Mouse (Mus musculus) heart, postnatal 36 days (tissue): ENCODE results near the gene Cdh23. TPM values are rescaled to one million over a fixed set of nuclear protein-coding genes. Genes with fewer than 3 reads are reported as not detected.
A peak's percentile ranks its signal among the peaks of the same experiment; 100 is the strongest.

Experiments
- DNase-seq, 2 experiments: peaks; one replicate each; pipeline ENCODE4 v3.0.0; 2021 to 2022
- intact Hi-C: fragments of 180-260 bp; cut with DNase I; formaldehyde crosslinking; loops from one replicate; pipeline ENCODE4 v1.15.1; 2025
- total RNA-seq, 2 experiments: library from RNA; stranded (reverse); gene quantifications; 2 replicates each; pipeline ENCODE4 v1.2.3; 2021

Cdh23 gene
- total RNA-seq, 2 experiments from 2014 or later, result 5.5 to 7.0 TPM

- DNase-seq, result no peak
- intact Hi-C loops, result loop anchor here (1.0 to 2.0 kb wide), 5 partner anchors 82 to 227 kb away; partner anchors contain the start of gene Cdh23
These were observed 165.7 kb downstream of the Cdh23 start for GRCm38 (mm10) chr10:60530633-60531032.

GRCm38 (mm10) chr10:60527949-60528348, 168.3 kb downstream of the Cdh23 start:
- intact Hi-C loops, result no loop called here
- DNase-seq, result no peak

GRCm38 (mm10) chr10:60525081-60525480, 171.2 kb downstream of the Cdh23 start:
- DNase-seq, result no peak
- intact Hi-C loops, result no loop called here

GRCm38 (mm10) chr10:60516286-60516685, 180.0 kb downstream of the Cdh23 start:
- no peak for DNase-seq
- intact Hi-C loops, result no loop called here

GRCm38 (mm10) chr10:60498538-60498937, 197.8 kb downstream of the Cdh23 start:
- intact Hi-C loops, result no loop called here
- no peak for DNase-seq

GRCm38 (mm10) chr10:60495070-60495469, 201.2 kb downstream of the Cdh23 start:
- DNase-seq, result peak; percentile 17 to 21
- intact Hi-C loops, result no loop called here

GRCm38 (mm10) chr10:60491538-60491937, 204.8 kb downstream of the Cdh23 start:
- intact Hi-C loops, result no loop called here
- no peak for DNase-seq

- DNase-seq, result no peak
These were observed 214.9 kb downstream of the Cdh23 start for GRCm38 (mm10) chr10:60481381-60481780.

GRCm38 (mm10) chr10:60474549-60474948, 221.7 kb downstream of the Cdh23 start:
- intact Hi-C loops, result no loop called here
- no peak for DNase-seq

More at GRCm38 (mm10) chr10:60481381-60481780, 214.9 kb downstream of the Cdh23 start:
- intact Hi-C loops, result no loop called here

GRCm38 (mm10) chr10:60473782-60474322, 222.4 kb downstream of the Cdh23 start:
- DNase-seq, result no peak
- intact Hi-C loops, result no loop called here

- no peak for DNase-seq
- intact Hi-C loops, result no loop called here
These were observed 228.5 kb downstream of the Cdh23 start for GRCm38 (mm10) chr10:60467752-60468151.

- intact Hi-C loops, result no loop called here
- DNase-seq, result no peak
These were observed 232.2 kb downstream of the Cdh23 start for GRCm38 (mm10) chr10:60463953-60464647.

- intact Hi-C loops, result no loop called here
- no peak for DNase-seq
These were observed 239.5 kb downstream of the Cdh23 start for GRCm38 (mm10) chr10:60456662-60457397.

- intact Hi-C loops, result no loop called here
These were observed 241.1 kb downstream of the Cdh23 start for GRCm38 (mm10) chr10:60455193-60455592.

GRCm38 (mm10) chr10:60447186-60447585, 249.1 kb downstream of the Cdh23 start:
- DNase-seq, result no peak
- intact Hi-C loops, result no loop called here

More at GRCm38 (mm10) chr10:60455193-60455592, 241.1 kb downstream of the Cdh23 start:
- no peak for DNase-seq

- intact Hi-C loops, result no loop called here
- DNase-seq, result peak in 1 of 2 experiments; percentile 13
These were observed 251.2 kb downstream of the Cdh23 start for GRCm38 (mm10) chr10:60445031-60445593.

- intact Hi-C loops, result no loop called here
- no peak for DNase-seq
These were observed 253.2 kb downstream of the Cdh23 start for GRCm38 (mm10) chr10:60443078-60443477.

- intact Hi-C loops, result no loop called here
- DNase-seq, result no peak
These were observed 254.0 kb downstream of the Cdh23 start for GRCm38 (mm10) chr10:60442321-60442720.

GRCm38 (mm10) chr10:60432679-60433078, 263.6 kb downstream of the Cdh23 start:
- intact Hi-C loops, result no loop called here
- DNase-seq, result no peak

GRCm38 (mm10) chr10:60430591-60430990, 265.7 kb downstream of the Cdh23 start:
- intact Hi-C loops, result no loop called here
- no peak for DNase-seq

- no peak for DNase-seq
- intact Hi-C loops, result no loop called here
These were observed 266.3 kb downstream of the Cdh23 start for GRCm38 (mm10) chr10:60430001-60430400.
